Mouse (Mus musculus) splenic B cell, adult 2 months (primary cell): ENCODE measurements around the gene Pla2g1b.

Experiments
- DNase-seq: peaks from one replicate; pipeline ENCODE4 v3.0.0-alpha.2; 2011; ENCODE audit warnings: low read depth, low spot score
- H3K27me3 ChIP-seq: 2 replicates; pipeline ENCODE4 v1.6.1; 2012; ENCODE audit warnings: mild to moderate bottlenecking, low read length, moderate library complexity, mixed read lengths; ENCODE audit not compliant: control insufficient read depth, poor library complexity, insufficient read depth, severe bottlenecking
- H3K36me3 ChIP-seq: 2 replicates; pipeline ENCODE4 v1.6.1; 2012; ENCODE audit warnings: mild to moderate bottlenecking, low read length, moderate library complexity, mixed read lengths; ENCODE audit not compliant: control insufficient read depth, poor library complexity, insufficient read depth, severe bottlenecking

Pla2g1b gene

GRCm38 (mm10) chr5:115465642-115466420 lies at the start of gene Pla2g1b:
Pla2g1b (plus strand) TSS chr5:115466262.
- peak; percentile 51 for DNase-seq
- Histone ChIP-seq H3K36me3 (no peaks in the 10 kb centered on the region), H3K27me3 (no peaks in the 10 kb centered on the region)

- Histone ChIP-seq H3K27me3 (no peaks in the 10 kb centered on the region; the same call in none of the 2 replicates), H3K36me3 (no peaks in the 10 kb centered on the region)
- DNase-seq: no peak
Observed at GRCm38 (mm10) chr5:115428831-115429358, 37.2 kb upstream of the Pla2g1b start.

- DNase-seq: no peak
- Histone ChIP-seq H3K27me3 (no peaks in the 10 kb centered on the region; the same call in none of the 2 replicates), H3K36me3 (no peaks in the 10 kb centered on the region)
Observed at GRCm38 (mm10) chr5:115429359-115430186, 36.5 kb upstream of the Pla2g1b start, which contains the start of gene Msi1. Msi1 (plus strand) TSS chr5:115429599.

GRCm38 (mm10) chr5:115430187-115430960 lies 35.7 kb upstream of the Pla2g1b start:
- H3K27me3 ChIP-seq: no peaks in the 10 kb centered on the region; the same call in none of the 2 replicates
- DNase-seq: no peak
- H3K36me3 ChIP-seq: no peaks in the 10 kb centered on the region

GRCm38 (mm10) chr5:115431061-115431897 lies 34.8 kb upstream of the Pla2g1b start:
- no peaks in the 10 kb centered on the region for H3K36me3 ChIP-seq
- no peaks in the 10 kb centered on the region; the same call in none of the 2 replicates for H3K27me3 ChIP-seq
- no peak for DNase-seq

- no peak for DNase-seq
- Histone ChIP-seq H3K27me3 (no peaks in the 10 kb centered on the region; the same call in none of the 2 replicates), H3K36me3 (no peaks in the 10 kb centered on the region)
Observed at GRCm38 (mm10) chr5:115431898-115432259, 34.2 kb upstream of the Pla2g1b start.

- no peaks in the 10 kb centered on the region for H3K36me3 ChIP-seq
- no peak for DNase-seq
- no peaks in the 10 kb centered on the region; the same call in none of the 2 replicates for H3K27me3 ChIP-seq
Observed at GRCm38 (mm10) chr5:115432395-115432794, 33.7 kb upstream of the Pla2g1b start.

- DNase-seq: no peak
- Histone ChIP-seq H3K27me3 (no peaks in the 10 kb centered on the region; the same call in none of the 2 replicates), H3K36me3 (no peaks in the 10 kb centered on the region)
Observed at GRCm38 (mm10) chr5:115433191-115433590, 32.9 kb upstream of the Pla2g1b start.

- no peaks in the 10 kb centered on the region for H3K36me3 ChIP-seq
- H3K27me3 ChIP-seq: no peaks in the 10 kb centered on the region; the same call in none of the 2 replicates
- no peak for DNase-seq
Observed at GRCm38 (mm10) chr5:115434280-115434852, 31.7 kb upstream of the Pla2g1b start.

- Histone ChIP-seq H3K36me3 (no peaks in the 10 kb centered on the region), H3K27me3 (no peaks in the 10 kb centered on the region; the same call in none of the 2 replicates)
- DNase-seq: no peak
Observed at GRCm38 (mm10) chr5:115434853-115435754, 31.0 kb upstream of the Pla2g1b start.

GRCm38 (mm10) chr5:115435755-115436379 lies 30.2 kb upstream of the Pla2g1b start:
- DNase-seq: no peak
- no peaks in the 10 kb centered on the region; the same call in 1 of the 2 replicates for H3K27me3 ChIP-seq
- H3K36me3 ChIP-seq: no peaks in the 10 kb centered on the region

GRCm38 (mm10) chr5:115436421-115437124 lies 29.5 kb upstream of the Pla2g1b start:
- peak; percentile 25 for DNase-seq

More at GRCm38 (mm10) chr5:115436421-115437124, 29.5 kb upstream of the Pla2g1b start:
- no peaks in the 10 kb centered on the region; the same call in 1 of the 2 replicates for H3K27me3 ChIP-seq
- H3K36me3 ChIP-seq: no peaks in the 10 kb centered on the region
